Mouse (Mus musculus): ENCODE results near the gene Vmn2r60. TPM values are rescaled to one million over a fixed set of nuclear protein-coding genes. Genes with fewer than 3 reads are reported as not detected.
"Not testable (repeated sequence)": the region's sequence is repeated elsewhere in the genome, so short reads cannot be mapped to it uniquely, and the experiment has no call there.

Gene Vmn2r60
- polyA plus RNA-seq (2015; fragmentation: Nextera tagmentation; extraction: Ambion mirVana), result not detected in 2 replicates

DNA sequence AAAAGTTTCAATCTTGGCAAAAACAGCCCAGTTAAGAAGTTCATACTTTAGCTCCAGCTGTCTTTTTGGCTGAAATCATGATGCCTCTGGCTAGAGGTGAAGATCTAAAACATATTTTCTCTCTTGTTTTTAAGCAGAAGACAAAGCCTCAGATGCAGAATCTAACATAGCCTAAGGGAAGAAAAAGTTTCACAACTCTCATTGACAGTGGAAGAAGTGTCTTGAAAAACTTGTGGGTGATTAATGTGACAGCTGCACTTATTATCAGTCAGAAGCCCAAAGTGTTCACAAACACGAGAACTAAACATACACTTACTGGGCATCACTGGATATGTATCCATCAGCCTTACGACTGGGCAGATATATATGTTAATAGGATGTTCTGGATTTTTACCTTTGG is at the start of gene Vmn2r60:
TSS of gene Vmn2r60 (plus strand) at position 301 of the 400 bp plus-strand sequence.
- whole genome bisulfite sequencing, result 61% methylated on average over 2 of the region's 2 CpGs
- H3K27ac ChIP-seq (ENCODE audit: low read length), result no peak within 1 kb of the TSS
- no peaks in the 10 kb centered on the region for H3K36me3 ChIP-seq (ENCODE audit: control insufficient read depth, insufficient read depth)
- H3K9ac ChIP-seq (ENCODE audit: low read length), result no peak within 1 kb of the TSS
- no peaks in the 10 kb centered on the region for H3K4me1 ChIP-seq (ENCODE audit: control insufficient read depth, insufficient read depth, low read length)
- no peak for ATAC-seq (replicated peaks; ENCODE audit: extremely low read depth, insufficient read depth, low FRiP score)
- no peaks in the 10 kb centered on the region for H3K27me3 ChIP-seq (ENCODE audit: control insufficient read depth, insufficient read depth, low read length)
- H3K9me3 ChIP-seq (replicated peaks; ENCODE audit: control insufficient read depth, low read length), result peaks cover under 1% of the 10 kb centered on the region
- no peak within 1 kb of the TSS for H3K4me3 ChIP-seq (ENCODE audit: low read length)
- H3K4me2 ChIP-seq (ENCODE audit: low read depth, low read length), result no peak within 1 kb of the TSS

DNA sequence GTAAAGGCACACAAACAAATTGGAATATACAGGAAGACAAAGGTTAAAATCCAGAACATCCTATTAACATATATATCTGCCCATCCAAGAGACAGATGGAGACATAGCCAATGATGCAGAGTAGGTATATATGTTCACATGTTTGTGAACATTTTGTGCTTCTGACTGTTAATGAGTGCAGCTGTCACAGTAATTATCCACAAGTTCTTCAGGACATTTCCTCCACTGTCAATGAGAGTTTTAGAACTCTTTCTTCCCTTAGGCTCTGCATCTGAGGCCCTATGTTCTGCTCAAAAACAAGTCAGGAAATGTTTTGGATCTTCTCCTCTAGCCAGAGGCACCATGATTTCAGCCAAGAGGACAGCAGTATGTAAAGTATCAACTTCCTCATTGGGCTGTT is 48.6 kb upstream of the Vmn2r60 start, which contains the start of gene Vmn2r59:
TSS of gene Vmn2r59 (minus strand) at position 101 of the 400 bp plus-strand sequence.
- Histone ChIP-seq H3K9ac (ENCODE audit: low read length) (no peak within 1 kb of the TSS), H3K27ac (ENCODE audit: low read length) (no peak within 1 kb of the TSS), H3K36me3 (ENCODE audit: control insufficient read depth, insufficient read depth) (no peaks in the 10 kb centered on the region), H3K27me3 (ENCODE audit: control insufficient read depth, insufficient read depth, low read length) (no peaks in the 10 kb centered on the region), H3K9me3 (replicated peaks; ENCODE audit: control insufficient read depth, low read length) (peaks cover 5% of the 10 kb centered on the region; the same call in 1 of the 2 replicates), H3K4me1 (ENCODE audit: control insufficient read depth, insufficient read depth, low read length) (no peaks in the 10 kb centered on the region), H3K4me2 (ENCODE audit: low read depth, low read length) (no peak within 1 kb of the TSS), H3K4me3 (ENCODE audit: low read length) (no peak within 1 kb of the TSS)
- ATAC-seq (replicated peaks; ENCODE audit: extremely low read depth, insufficient read depth, low FRiP score), result no peak

DNA sequence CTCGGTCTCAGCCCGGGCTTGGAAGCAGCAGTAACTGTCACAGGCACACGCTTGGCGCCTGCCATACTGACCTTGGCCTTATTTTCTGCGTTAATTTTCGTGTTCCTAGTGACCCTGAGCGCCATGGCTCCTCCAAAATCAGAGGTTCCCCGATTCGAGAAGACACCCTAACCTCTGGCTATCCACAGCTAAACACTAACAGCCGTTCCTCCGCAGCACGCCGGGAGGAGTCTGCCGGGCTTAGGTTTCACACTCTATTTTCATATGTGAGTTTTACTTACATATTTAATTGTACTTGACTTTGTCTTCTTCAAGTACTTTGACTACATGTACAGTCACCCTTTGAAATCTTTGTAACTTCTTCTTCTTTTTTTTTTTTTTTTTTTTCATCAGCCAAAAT is 509 bp upstream of the Vmn2r60 start:
- WGBS, result 71% methylated on average over 13 of the region's 14 CpGs
- H3K4me3 ChIP-seq (ENCODE audit: low read length); H3K9ac ChIP-seq (ENCODE audit: low read length); H3K27ac ChIP-seq (ENCODE audit: low read length); H3K4me1 ChIP-seq (ENCODE audit: control insufficient read depth, insufficient read depth, low read length); H3K27me3 ChIP-seq (ENCODE audit: control insufficient read depth, insufficient read depth, low read length); H3K4me2 ChIP-seq (ENCODE audit: low read depth, low read length); ATAC-seq (replicated peaks; ENCODE audit: extremely low read depth, insufficient read depth, low FRiP score); H3K36me3 ChIP-seq (ENCODE audit: control insufficient read depth, insufficient read depth); H3K9me3 ChIP-seq (replicated peaks; ENCODE audit: control insufficient read depth, low read length): not testable (repeated sequence)

Other genes with a start within 250 kb of the Vmn2r60 start
- gene Vmn2r58, start 235.1 kb upstream of the Vmn2r60 start, polyA plus RNA-seq (2015; fragmentation: Nextera tagmentation; extraction: Ambion mirVana), result not detected in 2 replicates
- gene Vmn2r59, start 48.7 kb upstream of the Vmn2r60 start, polyA plus RNA-seq (2015; fragmentation: Nextera tagmentation; extraction: Ambion mirVana), result not detected in 2 replicates
- gene Vmn2r61, start 152.3 kb downstream of the Vmn2r60 start, polyA plus RNA-seq (2015; fragmentation: Nextera tagmentation; extraction: Ambion mirVana), result not detected in 2 replicates